Mouse (Mus musculus): ENCODE measurements around the gene Pafah1b3. TPM values are rescaled to one million over a fixed set of nuclear protein-coding genes. Genes with fewer than 3 reads are reported as not detected.
A peak's percentile ranks its signal among the peaks of the same experiment; 100 is the strongest.

Gene Pafah1b3
- polyA plus RNA-seq, 1 experiment from 2014 or later = 635 TPM

- Histone ChIP-seq H3K9ac (ENCODE audit: low read length) (no peak overlapping the region), H3K27ac (ENCODE audit: low read depth, low read length) (no peak overlapping the region), H3K4me1 (ENCODE audit: control insufficient read depth, insufficient read depth, low read length) (peaks cover 15% of the 10 kb centered on the region), H3K9me3 (replicated peaks; ENCODE audit: control insufficient read depth, low read length) (no peaks in the 10 kb centered on the region), H3K36me3 (ENCODE audit: control insufficient read depth, insufficient read depth, low read length) (peaks cover 74% of the 10 kb centered on the region), H3K4me3 (ENCODE audit: low read depth, low read length) (no peak overlapping the region), H3K27me3 (replicated peaks; ENCODE audit: control insufficient read depth, insufficient read depth, low read length) (no peaks in the 10 kb centered on the region), H3K4me2 (ENCODE audit: low read length) (no peak overlapping the region)
- 79% methylated on average over 8 of the region's 8 CpGs for WGBS
- ATAC-seq (no peak), DNase-seq (ENCODE audit: low spot score) (no peak)
These were observed 10.8 kb downstream of the Pafah1b3 start for GRCm38 (mm10) chr7:25286989-25287388.

GRCm38 (mm10) chr7:25285511-25286238, 12.1 kb downstream of the Pafah1b3 start:
- Histone ChIP-seq H3K4me2 (ENCODE audit: low read length) (no peak overlapping the region), H3K27ac (ENCODE audit: low read depth, low read length) (no peak overlapping the region), H3K9me3 (replicated peaks; ENCODE audit: control insufficient read depth, low read length) (no peaks in the 10 kb centered on the region), H3K4me3 (ENCODE audit: low read depth, low read length) (no peak overlapping the region), H3K36me3 (ENCODE audit: control insufficient read depth, insufficient read depth, low read length) (peaks cover 60% of the 10 kb centered on the region), H3K27me3 (replicated peaks; ENCODE audit: control insufficient read depth, insufficient read depth, low read length) (no peaks in the 10 kb centered on the region), H3K9ac (ENCODE audit: low read length) (no peak overlapping the region; the same call in 1 of the 2 replicates), H3K4me1 (ENCODE audit: control insufficient read depth, insufficient read depth, low read length) (peaks cover 24% of the 10 kb centered on the region)
- ATAC-seq (no peak), DNase-seq (ENCODE audit: low spot score) (no peak)
- 82% methylated on average over 20 of the region's 20 CpGs for WGBS

DNA sequence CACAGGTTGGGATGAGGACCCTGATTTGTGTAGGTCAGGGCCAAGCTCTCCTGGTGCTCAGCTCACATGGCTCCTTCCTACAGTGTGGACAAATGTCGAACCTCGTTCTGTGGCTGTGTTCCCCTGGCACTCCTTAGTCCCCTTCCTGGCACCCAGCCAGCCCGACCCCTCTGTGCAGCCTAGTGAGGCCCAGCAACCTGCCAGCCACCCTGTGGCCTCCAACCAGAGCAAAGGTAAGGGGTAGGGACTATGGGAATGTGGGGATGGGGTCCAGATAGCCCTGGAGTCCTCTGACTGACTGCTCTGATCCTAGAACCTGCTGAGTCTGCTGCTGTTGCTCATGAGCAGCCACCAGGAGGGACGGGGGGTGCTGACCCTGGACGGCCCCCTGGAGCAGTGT, 13.0 kb downstream of the Pafah1b3 start:
- H3K4me1 ChIP-seq (ENCODE audit: control insufficient read depth, insufficient read depth, low read length) = peaks cover 33% of the 10 kb centered on the region
- peaks cover 51% of the 10 kb centered on the region for H3K36me3 ChIP-seq (ENCODE audit: control insufficient read depth, insufficient read depth, low read length)
- H3K27me3 ChIP-seq (replicated peaks; ENCODE audit: control insufficient read depth, insufficient read depth, low read length) = no peaks in the 10 kb centered on the region
- DNase-seq (ENCODE audit: low spot score) (peak; percentile 39), ATAC-seq (no peak)
- peak overlapping the region; percentile 85 for H3K4me3 ChIP-seq (ENCODE audit: low read depth, low read length)
- no peak overlapping the region for H3K27ac ChIP-seq (ENCODE audit: low read depth, low read length)
- peak overlapping the region; percentile 89 for H3K4me2 ChIP-seq (ENCODE audit: low read length)
- H3K9me3 ChIP-seq (replicated peaks; ENCODE audit: control insufficient read depth, low read length) = no peaks in the 10 kb centered on the region
- WGBS = 50% methylated on average over 5 of the region's 5 CpGs
- H3K9ac ChIP-seq (ENCODE audit: low read length) = peak overlapping the region; percentile 88

GRCm38 (mm10) chr7:25284171-25284570, 13.6 kb downstream of the Pafah1b3 start:
- H3K9me3 ChIP-seq (replicated peaks; ENCODE audit: control insufficient read depth, low read length) = no peaks in the 10 kb centered on the region
- DNase-seq (ENCODE audit: low spot score) (no peak), ATAC-seq (no peak)
- H3K9ac ChIP-seq (ENCODE audit: low read length) = peak overlapping the region; percentile 88
- peak overlapping the region; percentile 85 for H3K4me3 ChIP-seq (ENCODE audit: low read depth, low read length)
- peaks cover 45% of the 10 kb centered on the region for H3K36me3 ChIP-seq (ENCODE audit: control insufficient read depth, insufficient read depth, low read length)
- WGBS = 69% methylated on average over 2 of the region's 2 CpGs
- H3K4me1 ChIP-seq (ENCODE audit: control insufficient read depth, insufficient read depth, low read length) = peaks cover 36% of the 10 kb centered on the region
- no peaks in the 10 kb centered on the region for H3K27me3 ChIP-seq (replicated peaks; ENCODE audit: control insufficient read depth, insufficient read depth, low read length)
- H3K4me2 ChIP-seq (ENCODE audit: low read length) = peak overlapping the region; percentile 89
- 0 out of 2 replicates have a peak overlapping the region, but pooled peaks have one; percentile 46 for H3K27ac ChIP-seq (ENCODE audit: low read depth, low read length)

DNA sequence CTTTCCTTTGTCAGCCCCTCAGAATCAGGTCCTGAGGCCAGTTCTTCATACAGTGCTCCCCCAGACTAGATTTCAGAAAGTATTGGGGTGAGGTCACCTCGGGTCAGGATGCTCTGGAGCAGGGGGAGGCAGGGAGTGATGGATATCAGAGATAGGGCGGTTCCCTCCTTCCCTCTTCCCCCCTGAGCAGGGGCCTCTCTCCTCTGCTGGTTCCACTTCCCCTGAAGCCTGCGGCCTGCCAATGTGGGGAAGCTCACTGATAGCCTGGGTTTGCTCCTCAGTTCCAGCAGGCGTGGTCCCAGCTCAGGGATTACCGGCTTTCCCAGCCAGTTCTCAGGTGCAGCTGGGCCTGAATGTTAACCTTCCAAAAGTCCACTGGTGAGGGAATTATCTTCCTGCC, 14.1 kb downstream of the Pafah1b3 start:
- H3K4me3 ChIP-seq (ENCODE audit: low read depth, low read length) = peak overlapping the region; percentile 85
- no peaks in the 10 kb centered on the region for H3K9me3 ChIP-seq (replicated peaks; ENCODE audit: control insufficient read depth, low read length)
- H3K27ac ChIP-seq (ENCODE audit: low read depth, low read length) = peak overlapping the region; percentile 98; the same call in 1 of the 2 replicates
- peak overlapping the region; percentile 89 for H3K4me2 ChIP-seq (ENCODE audit: low read length)
- H3K9ac ChIP-seq (ENCODE audit: low read length) = peak overlapping the region; percentile 88
- H3K27me3 ChIP-seq (replicated peaks; ENCODE audit: control insufficient read depth, insufficient read depth, low read length) = no peaks in the 10 kb centered on the region
- 7% methylated on average over 5 of the region's 5 CpGs for WGBS
- DNase-seq (ENCODE audit: low spot score) (no peak), ATAC-seq (no peak)
- H3K4me1 ChIP-seq (ENCODE audit: control insufficient read depth, insufficient read depth, low read length) = peaks cover 36% of the 10 kb centered on the region
- peaks cover 40% of the 10 kb centered on the region for H3K36me3 ChIP-seq (ENCODE audit: control insufficient read depth, insufficient read depth, low read length)

- H3K27ac ChIP-seq (ENCODE audit: low read depth, low read length) = peak overlapping the region; percentile 98
- H3K9me3 ChIP-seq (replicated peaks; ENCODE audit: control insufficient read depth, low read length) = no peaks in the 10 kb centered on the region
- DNase-seq (ENCODE audit: low spot score) (peak; percentile 59), ATAC-seq (no peak)
- H3K4me3 ChIP-seq (ENCODE audit: low read depth, low read length) = peak overlapping the region; percentile 85
- H3K4me2 ChIP-seq (ENCODE audit: low read length) = peak overlapping the region; percentile 89
- WGBS = under 1% methylated on average over 26 of the region's 36 CpGs
- H3K9ac ChIP-seq (ENCODE audit: low read length) = peak overlapping the region; percentile 88
- H3K27me3 ChIP-seq (replicated peaks; ENCODE audit: control insufficient read depth, insufficient read depth, low read length) = no peaks in the 10 kb centered on the region
- H3K4me1 ChIP-seq (ENCODE audit: control insufficient read depth, insufficient read depth, low read length) = peaks cover 39% of the 10 kb centered on the region
- peaks cover 31% of the 10 kb centered on the region for H3K36me3 ChIP-seq (ENCODE audit: control insufficient read depth, insufficient read depth, low read length)
These were observed 15.0 kb downstream of the Pafah1b3 start for GRCm38 (mm10) chr7:25282731-25283211.

DNA sequence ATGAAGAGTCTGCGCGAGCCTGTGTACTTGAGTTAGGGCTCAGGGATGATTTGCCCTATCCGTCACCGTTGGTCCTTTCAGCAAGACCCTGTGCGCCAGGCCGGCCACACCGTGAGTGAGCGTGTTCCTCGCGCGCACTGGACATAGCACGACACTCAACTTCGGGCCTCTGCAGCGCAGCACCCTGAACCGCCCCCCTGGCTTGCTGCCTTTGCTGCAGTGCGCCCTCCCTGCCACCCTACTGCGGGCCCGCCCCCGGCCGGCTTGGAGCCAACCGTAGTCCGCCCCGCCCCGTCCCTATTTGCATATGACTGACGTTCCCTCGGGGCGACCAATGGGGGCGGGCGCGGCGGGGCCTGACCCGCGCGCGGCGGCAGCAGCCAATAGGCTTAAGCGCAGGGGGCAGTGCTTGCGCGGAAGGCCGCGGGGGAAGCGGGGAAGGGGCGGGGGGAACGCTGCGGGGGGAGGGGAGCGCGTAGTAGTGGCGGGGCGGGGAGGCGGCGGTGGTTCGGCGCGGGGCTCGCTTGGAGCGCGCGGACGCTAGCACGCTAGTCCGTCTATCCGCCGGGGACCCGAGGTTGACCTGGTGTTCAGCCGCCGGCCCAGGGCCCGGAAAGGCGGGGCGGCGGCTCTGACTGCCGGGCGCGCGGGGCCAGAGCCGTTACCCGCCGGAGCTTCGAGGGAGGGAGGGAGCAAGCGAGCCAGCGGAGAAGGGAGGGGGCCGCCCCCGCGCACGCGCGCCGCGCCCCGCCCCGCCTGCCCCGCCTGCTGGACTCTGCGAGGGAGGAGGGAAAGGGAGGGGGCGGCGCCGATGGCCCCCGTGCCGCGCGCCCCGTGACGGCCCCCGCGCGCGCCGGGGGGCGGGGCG, 15.8 kb downstream of the Pafah1b3 start:
- peak; percentile 70 for ATAC-seq
- peak overlapping the region; percentile 89 for H3K4me2 ChIP-seq (ENCODE audit: low read length)
- peak; percentile 98 for DNase-seq (ENCODE audit: low spot score)
- peak overlapping the region; percentile 88 for H3K9ac ChIP-seq (ENCODE audit: low read length)
- 1% methylated on average over 52 of the region's 108 CpGs for WGBS
- no peaks in the 10 kb centered on the region for H3K27me3 ChIP-seq (replicated peaks; ENCODE audit: control insufficient read depth, insufficient read depth, low read length)
- no peaks in the 10 kb centered on the region for H3K9me3 ChIP-seq (replicated peaks; ENCODE audit: control insufficient read depth, low read length)
- H3K36me3 ChIP-seq (ENCODE audit: control insufficient read depth, insufficient read depth, low read length) = peaks cover 23% of the 10 kb centered on the region
- H3K4me3 ChIP-seq (ENCODE audit: low read depth, low read length) = peak overlapping the region; percentile 85
- peak overlapping the region; percentile 99 for H3K27ac ChIP-seq (ENCODE audit: low read depth, low read length)
- peaks cover 44% of the 10 kb centered on the region for H3K4me1 ChIP-seq (ENCODE audit: control insufficient read depth, insufficient read depth, low read length)

- DNase-seq (ENCODE audit: low spot score) (no peak), ATAC-seq (no peak)
- no peaks in the 10 kb centered on the region for H3K27me3 ChIP-seq (replicated peaks; ENCODE audit: control insufficient read depth, insufficient read depth, low read length)
- H3K27ac ChIP-seq (ENCODE audit: low read depth, low read length) = peak overlapping the region; percentile 99
- 15% methylated on average over 12 of the region's 12 CpGs for WGBS
- H3K4me1 ChIP-seq (ENCODE audit: control insufficient read depth, insufficient read depth, low read length) = peaks cover 44% of the 10 kb centered on the region
- H3K9ac ChIP-seq (ENCODE audit: low read length) = peak overlapping the region; percentile 44
- peak overlapping the region; percentile 89 for H3K4me2 ChIP-seq (ENCODE audit: low read length)
- H3K9me3 ChIP-seq (replicated peaks; ENCODE audit: control insufficient read depth, low read length) = no peaks in the 10 kb centered on the region
- peak overlapping the region; percentile 85 for H3K4me3 ChIP-seq (ENCODE audit: low read depth, low read length)
- H3K36me3 ChIP-seq (ENCODE audit: control insufficient read depth, insufficient read depth, low read length) = peaks cover 16% of the 10 kb centered on the region
These were observed 16.5 kb downstream of the Pafah1b3 start for GRCm38 (mm10) chr7:25281166-25281733.
